Mouse (Mus musculus) lung, adult 2 months (tissue): ENCODE results near the gene Phactr1. TPM values are rescaled to one million over a fixed set of nuclear protein-coding genes. Genes with fewer than 3 reads are reported as not detected.
A peak's percentile ranks its signal among the peaks of the same experiment; 100 is the strongest.

Experiments
- DNase-seq: peaks from one replicate; pipeline ENCODE4 v3.0.0; 2022
- H3K4me1 ChIP-seq: fragments of 200-500 bp; 2 replicates; pipeline ENCODE4 v1.6.1; 2011; ENCODE audit warnings: low read length; ENCODE audit not compliant: control insufficient read depth, insufficient read depth
- H3K4me3 ChIP-seq: fragments of 200-500 bp; replicated peaks from 2 replicates; pipeline ENCODE3; 2011; ENCODE audit warnings: low read depth, mild to moderate bottlenecking, control low read depth, low read length; ENCODE audit errors: extremely low read depth
- CTCF ChIP-seq: fragments of 200-500 bp; IDR thresholded peaks from 2 replicates; pipeline ENCODE4 v1.5.1; 2011; ENCODE audit warnings: mild to moderate bottlenecking, low read length, control low read depth; ENCODE audit not compliant: insufficient read depth
- POLR2A ChIP-seq: fragments of 200-500 bp; IDR thresholded peaks from 2 replicates; pipeline ENCODE4 v1.6.1; 2011; ENCODE audit warnings: low read depth, mild to moderate bottlenecking, control low read depth, low read length, borderline replicate concordance; ENCODE audit errors: extremely low read depth
- WGBS: fragments of 180-500 bp; shearing (Covaris S2); methylation state at CpG from one replicate; pipeline ENCODE4 v1.1.7; 2018; 5-methylcytosine and 5-hydroxymethylcytosine counted together
- polyA plus RNA-seq: library from polyadenylated mRNA; depleted of rRNA; stranded (reverse); fragments of >200 nt; gene quantifications from 2 replicates; pipeline ENCODE4 v1.2.3, GENCODE M21; 2012

Phactr1 gene
- polyA plus RNA-seq, 1 experiment, result 40.7 TPM

- Histone ChIP-seq H3K4me3 (no peak overlapping the region), H3K4me1 (no peaks in the 10 kb centered on the region)
- TF ChIP-seq CTCF (no peak), POLR2A (no peak)
- DNase-seq, result no peak
- 66% methylated on average over 2 of the region's 2 CpGs for WGBS
These were observed 158.9 kb downstream of the Phactr1 start for GRCm38 (mm10) chr13:42839358-42839757.

- Histone ChIP-seq H3K4me1 (no peaks in the 10 kb centered on the region), H3K4me3 (no peak overlapping the region)
- 76% methylated on average over 10 of the region's 10 CpGs for WGBS
- DNase-seq, result no peak
- no peak for TF ChIP-seq CTCF
- no peak for TF ChIP-seq POLR2A
These were observed 171.7 kb downstream of the Phactr1 start for GRCm38 (mm10) chr13:42852086-42852485.

- TF ChIP-seq CTCF, result no peak
- TF ChIP-seq POLR2A, result no peak
- no peak for DNase-seq
- no peak overlapping the region for H3K4me3 ChIP-seq
- 48% methylated on average over 11 of the region's 11 CpGs for WGBS
- no peaks in the 10 kb centered on the region for H3K4me1 ChIP-seq
These were observed 173.6 kb downstream of the Phactr1 start for GRCm38 (mm10) chr13:42853900-42854595.

GRCm38 (mm10) chr13:42866162-42866941 is 185.9 kb downstream of the Phactr1 start:
- TF ChIP-seq POLR2A (peak; percentile 83; the same call in 1 of the 2 replicates), CTCF (no peak)
- H3K4me1 ChIP-seq, result no peaks in the 10 kb centered on the region; the same call in 1 of the 2 replicates
- WGBS, result 3% methylated on average over 21 of the region's 21 CpGs
- peak overlapping the region; percentile 62 for H3K4me3 ChIP-seq
- DNase-seq, result peak; percentile 65

DNA sequence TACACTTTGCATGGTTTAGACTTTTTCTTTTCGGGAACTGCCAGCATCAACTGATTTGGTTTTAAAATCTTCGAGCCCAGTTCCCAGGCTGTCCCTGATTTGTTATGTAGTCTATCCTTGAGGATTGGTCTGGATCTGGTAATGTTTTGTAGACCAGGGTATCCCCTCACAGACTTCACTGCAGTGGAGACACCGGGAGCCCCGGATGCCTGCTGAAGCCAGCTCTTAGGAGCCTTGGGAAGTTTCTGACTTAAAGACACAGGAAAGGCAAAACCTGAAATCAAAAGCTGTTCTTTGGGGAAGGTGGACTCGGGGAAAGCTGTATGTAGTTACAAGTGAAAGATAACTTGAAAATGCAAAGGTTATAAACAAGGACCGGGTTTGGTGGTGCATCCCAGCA is 186.6 kb downstream of the Phactr1 start:
- Histone ChIP-seq H3K4me3 (peak overlapping the region; percentile 62), H3K4me1 (no peaks in the 10 kb centered on the region; the same call in 1 of the 2 replicates)
- no peak for DNase-seq
- WGBS, result 8% methylated on average over 6 of the region's 6 CpGs
- TF ChIP-seq CTCF, result no peak
- no peak for TF ChIP-seq POLR2A

- no peak for DNase-seq
- WGBS, result 74% methylated on average over 1 of the region's 1 CpGs
- H3K4me3 ChIP-seq, result no peak overlapping the region
- peaks cover 5% of the 10 kb centered on the region for H3K4me1 ChIP-seq
- TF ChIP-seq CTCF (no peak), POLR2A (no peak)
These were observed 191.7 kb downstream of the Phactr1 start for GRCm38 (mm10) chr13:42872125-42872524.

- 46% methylated on average over 2 of the region's 2 CpGs for WGBS
- DNase-seq, result no peak
- H3K4me3 ChIP-seq, result no peak overlapping the region
- no peak for TF ChIP-seq POLR2A
- no peak for TF ChIP-seq CTCF
- H3K4me1 ChIP-seq, result peaks cover 5% of the 10 kb centered on the region
These were observed 197.9 kb downstream of the Phactr1 start for GRCm38 (mm10) chr13:42878346-42878745.

DNA sequence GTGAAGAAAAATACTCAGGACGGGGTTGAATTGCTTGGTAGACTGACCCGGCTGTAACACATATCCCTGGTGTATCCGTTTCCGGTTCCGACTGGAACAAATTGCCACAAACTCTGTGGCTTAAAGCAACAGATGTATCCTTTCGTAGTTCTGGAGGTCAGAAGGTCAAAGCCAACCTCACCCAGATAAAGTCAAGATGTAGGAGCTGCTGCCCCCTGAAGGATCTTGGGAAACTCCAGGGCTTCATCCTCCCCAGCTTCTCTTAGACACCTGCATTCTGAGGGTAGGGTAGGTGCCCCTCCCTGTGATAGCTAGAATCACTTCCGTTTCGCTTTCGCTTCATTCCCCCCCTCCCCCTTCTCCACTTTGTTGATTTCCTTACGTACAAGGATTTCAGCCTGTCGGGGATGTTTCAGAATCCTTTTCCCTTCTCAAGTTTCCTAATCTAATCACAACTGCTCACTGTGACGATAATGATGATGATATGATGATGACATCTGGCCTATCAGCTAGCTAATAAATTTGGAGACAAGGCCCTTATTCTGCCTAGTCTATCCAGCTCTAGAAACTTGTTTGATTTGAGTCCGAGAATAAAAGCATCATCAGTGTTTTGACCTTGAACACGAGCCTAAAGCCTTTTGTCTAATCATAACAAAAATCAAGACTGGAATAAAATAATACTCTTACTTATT is 203.8 kb downstream of the Phactr1 start:
- Histone ChIP-seq H3K4me1 (peaks cover 16% of the 10 kb centered on the region), H3K4me3 (no peak overlapping the region)
- DNase-seq, result no peak
- 28% methylated on average over 14 of the region's 14 CpGs for WGBS
- TF ChIP-seq CTCF (0 out of 2 replicates have a peak, but pooled peaks have one; percentile 7), POLR2A (no peak)

DNA sequence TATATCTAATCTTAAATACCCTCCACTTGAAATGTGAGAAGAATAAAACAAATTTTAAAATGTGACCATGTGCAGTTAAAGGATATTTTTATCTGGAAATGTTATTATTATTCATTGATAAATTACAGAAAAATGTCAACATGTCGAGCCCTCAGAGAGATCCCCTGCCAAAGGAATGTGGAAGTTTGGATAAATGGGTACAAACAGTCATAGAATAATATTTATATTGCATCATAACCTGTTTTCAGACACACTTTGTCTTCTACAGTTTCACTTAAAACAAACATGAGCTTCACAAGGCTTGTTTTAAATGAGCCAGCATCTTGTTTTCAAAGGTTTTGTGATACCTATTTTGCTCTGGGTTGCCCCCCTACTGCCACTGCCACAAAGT is 204.3 kb downstream of the Phactr1 start:
- peaks cover 22% of the 10 kb centered on the region for H3K4me1 ChIP-seq
- TF ChIP-seq POLR2A (no peak), CTCF (no peak)
- H3K4me3 ChIP-seq, result no peak overlapping the region
- no peak for DNase-seq
- 8% methylated on average over 1 of the region's 1 CpGs for WGBS

DNA sequence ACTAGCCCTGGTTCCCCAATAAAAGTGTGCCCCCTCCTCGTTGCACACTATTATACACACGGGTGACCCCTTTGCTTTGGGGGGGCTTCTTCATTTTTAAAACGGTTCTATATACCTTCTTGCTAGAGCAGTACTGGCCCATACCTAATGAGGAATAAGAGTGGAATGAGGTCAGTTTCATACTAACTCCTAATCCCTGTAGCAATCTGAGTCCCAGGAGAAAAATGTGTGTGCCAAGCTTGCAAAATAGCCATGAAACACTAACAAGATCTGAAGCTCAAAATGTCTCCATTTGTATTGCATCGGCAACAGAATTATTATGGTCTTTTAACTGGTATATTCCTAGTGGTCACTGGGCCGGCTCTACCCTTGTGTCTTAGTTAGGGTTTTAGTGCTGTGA is 207.3 kb downstream of the Phactr1 start:
- Histone ChIP-seq H3K4me3 (no peak overlapping the region), H3K4me1 (peaks cover 25% of the 10 kb centered on the region)
- 89% methylated on average over 5 of the region's 5 CpGs for WGBS
- no peak for TF ChIP-seq CTCF
- TF ChIP-seq POLR2A, result no peak
- no peak for DNase-seq
